Mouse (Mus musculus): Measurements from ENCODE around the gene Mesd. TPM values are rescaled to one million over a fixed set of nuclear protein-coding genes. Genes with fewer than 3 reads are reported as not detected.

Mesd gene
- polyA plus RNA-seq, 1 experiment: 34.6 TPM

GRCm38 (mm10) chr7:83851569-83852380 is 32.5 kb upstream of the Mesd start:
- WGBS: 81% methylated on average over 5 of the region's 5 CpGs
- H3K4me3 ChIP-seq (replicated peaks; ENCODE audit: insufficient read depth, low read depth, low read length): no peak overlapping the region
- TF ChIP-seq CTCF (IDR thresholded peaks at IDR 0.05; ENCODE audit: borderline replicate concordance, insufficient read depth, low read depth, low read length) (no peak), POLR2A (IDR thresholded peaks at IDR 0.05; ENCODE audit: borderline replicate concordance, insufficient read depth, low read length) (no peak)

DNA sequence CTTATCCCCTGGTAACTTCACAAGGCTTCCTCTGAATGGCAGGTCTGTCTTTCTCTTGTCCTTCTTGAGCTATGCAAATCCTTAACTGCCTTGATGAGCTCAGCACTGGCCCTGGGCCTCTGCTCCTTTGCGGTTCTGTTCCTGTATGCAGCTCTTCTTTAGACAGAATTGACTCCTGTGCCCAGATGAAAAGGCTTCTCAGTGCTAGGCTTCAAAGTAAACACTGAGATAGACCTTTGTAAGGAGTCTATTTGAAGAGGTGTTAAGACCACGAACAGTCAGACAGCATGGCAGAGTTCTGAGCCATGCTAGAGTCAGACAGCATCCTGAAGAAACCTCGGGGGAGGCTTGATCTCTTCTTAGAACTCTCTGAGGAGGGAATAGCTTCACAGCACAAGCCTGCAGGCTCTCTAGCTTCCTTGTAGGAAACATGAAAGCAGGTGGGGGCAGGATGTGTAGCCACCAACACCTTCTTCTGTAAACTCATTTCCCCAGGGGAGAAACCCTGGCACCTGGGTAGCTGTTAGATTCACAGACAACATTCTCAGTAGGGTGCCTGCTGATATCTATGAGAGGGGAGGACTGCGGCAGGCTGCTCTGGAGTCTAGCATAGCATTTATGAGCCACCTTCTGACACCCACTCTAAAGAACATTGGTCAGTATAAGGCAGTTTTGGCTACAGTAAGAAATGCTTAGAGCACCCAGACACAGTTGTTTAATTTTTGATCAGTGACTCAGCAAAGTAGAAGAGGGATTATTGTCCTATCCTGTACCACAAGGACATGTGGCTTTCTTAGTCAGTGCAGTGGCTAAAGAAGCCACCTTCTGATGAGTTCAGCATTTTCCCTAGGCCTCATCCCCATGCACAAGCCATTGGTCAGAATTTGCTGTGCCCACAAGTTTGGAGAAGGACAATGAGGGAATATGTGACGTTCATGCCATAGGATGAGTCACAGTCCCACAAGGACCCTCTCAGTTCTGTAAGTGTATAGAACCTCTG is 31.6 kb upstream of the Mesd start:
- Histone ChIP-seq H3K4me3 (replicated peaks; ENCODE audit: insufficient read depth, low read depth, low read length) (no peak overlapping the region), H3K4me1 (ENCODE audit: control insufficient read depth, insufficient read depth, low read length) (no peaks in the 10 kb centered on the region), H3K27ac (ENCODE audit: insufficient read depth, low read length) (no peak overlapping the region), H3K27me3 (ENCODE audit: control insufficient read depth, insufficient read depth, low read length) (no peaks in the 10 kb centered on the region)
- TF ChIP-seq POLR2A (IDR thresholded peaks at IDR 0.05; ENCODE audit: borderline replicate concordance, insufficient read depth, low read length): no peak
- TF ChIP-seq CTCF (IDR thresholded peaks at IDR 0.05; ENCODE audit: borderline replicate concordance, insufficient read depth, low read depth, low read length): no peak
- 56% methylated on average over 5 of the region's 5 CpGs for WGBS
- DNase-seq: no peak

More at GRCm38 (mm10) chr7:83851569-83852380, 32.5 kb upstream of the Mesd start:
- H3K27ac ChIP-seq (ENCODE audit: insufficient read depth, low read length): no peak overlapping the region
- no peaks in the 10 kb centered on the region for H3K27me3 ChIP-seq (ENCODE audit: control insufficient read depth, insufficient read depth, low read length)
- H3K4me1 ChIP-seq (ENCODE audit: control insufficient read depth, insufficient read depth, low read length): no peaks in the 10 kb centered on the region
- DNase-seq: no peak

DNA sequence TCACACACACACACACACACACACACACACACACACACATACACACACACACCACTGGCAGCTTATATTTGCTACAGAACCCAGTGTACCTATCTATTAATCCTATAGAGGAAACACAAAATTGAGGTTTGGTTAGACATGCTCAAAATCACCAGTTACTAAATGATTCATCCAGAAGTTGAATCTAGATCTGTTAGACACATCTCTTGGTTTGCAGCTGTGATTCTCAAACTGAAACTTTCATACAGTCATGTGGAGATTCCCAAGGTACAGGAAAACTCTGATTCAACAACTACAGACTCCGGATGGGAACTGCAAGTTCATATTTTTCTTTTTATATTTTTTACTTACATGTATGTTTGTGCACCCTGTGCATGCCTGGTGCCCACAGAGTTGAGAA is 29.1 kb upstream of the Mesd start:
- WGBS: 94% methylated on average over 1 of the region's 1 CpGs
- TF ChIP-seq POLR2A (IDR thresholded peaks at IDR 0.05; ENCODE audit: borderline replicate concordance, insufficient read depth, low read length): no peak
- no peak for TF ChIP-seq CTCF (IDR thresholded peaks at IDR 0.05; ENCODE audit: borderline replicate concordance, insufficient read depth, low read depth, low read length)
- no peak for DNase-seq
- H3K27ac ChIP-seq (ENCODE audit: insufficient read depth, low read length): no peak overlapping the region
- H3K4me1 ChIP-seq (ENCODE audit: control insufficient read depth, insufficient read depth, low read length): no peaks in the 10 kb centered on the region
- no peak overlapping the region for H3K4me3 ChIP-seq (replicated peaks; ENCODE audit: insufficient read depth, low read depth, low read length)
- H3K27me3 ChIP-seq (ENCODE audit: control insufficient read depth, insufficient read depth, low read length): no peaks in the 10 kb centered on the region

DNA sequence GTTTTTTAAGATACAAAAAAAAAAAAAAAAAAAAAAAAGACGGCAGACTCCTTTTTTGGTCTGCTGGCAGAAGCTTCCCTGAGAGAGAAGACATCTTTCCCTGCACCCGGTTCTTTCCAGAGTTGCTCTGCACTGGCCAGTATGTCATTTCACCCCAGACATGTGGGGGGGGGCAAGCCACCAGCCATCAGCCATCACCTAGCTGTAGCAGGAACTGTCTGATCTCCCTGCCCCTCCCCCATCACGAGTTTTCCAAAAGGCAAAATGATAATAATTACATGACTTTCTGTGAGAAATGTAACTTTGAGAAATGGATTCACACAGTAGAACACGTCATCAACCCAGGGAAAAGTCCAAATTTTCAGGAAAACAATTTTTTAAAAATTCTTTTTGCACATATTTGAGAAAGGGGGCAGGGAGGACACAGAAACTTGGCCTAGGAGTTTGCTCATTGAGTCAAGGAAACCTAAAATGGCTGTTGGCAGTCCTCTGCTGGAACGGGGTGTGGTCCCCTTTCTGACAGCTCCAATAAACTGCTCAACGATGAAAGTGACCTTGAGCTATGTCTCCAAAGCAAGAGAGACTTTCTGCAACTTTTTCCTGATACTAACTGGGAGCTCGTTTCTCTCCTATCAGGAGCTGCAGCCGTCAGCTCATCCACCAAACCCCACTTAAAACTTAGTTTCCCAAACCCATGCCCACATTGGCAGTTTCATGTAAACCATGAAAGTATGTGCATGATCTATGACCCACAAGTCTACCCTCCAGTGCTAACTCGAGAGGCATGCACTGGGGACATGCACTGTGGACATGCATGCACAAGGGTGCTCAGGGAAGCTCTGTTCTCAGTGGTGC is 27.7 kb upstream of the Mesd start:
- H3K4me1 ChIP-seq (ENCODE audit: control insufficient read depth, insufficient read depth, low read length): no peaks in the 10 kb centered on the region
- no peak for TF ChIP-seq CTCF (IDR thresholded peaks at IDR 0.05; ENCODE audit: borderline replicate concordance, insufficient read depth, low read depth, low read length)
- TF ChIP-seq POLR2A (IDR thresholded peaks at IDR 0.05; ENCODE audit: borderline replicate concordance, insufficient read depth, low read length): no peak
- H3K27me3 ChIP-seq (ENCODE audit: control insufficient read depth, insufficient read depth, low read length): no peaks in the 10 kb centered on the region
- H3K27ac ChIP-seq (ENCODE audit: insufficient read depth, low read length): no peak overlapping the region
- WGBS: 79% methylated on average over 9 of the region's 9 CpGs
- H3K4me3 ChIP-seq (replicated peaks; ENCODE audit: insufficient read depth, low read depth, low read length): no peak overlapping the region
- DNase-seq: no peak

DNA sequence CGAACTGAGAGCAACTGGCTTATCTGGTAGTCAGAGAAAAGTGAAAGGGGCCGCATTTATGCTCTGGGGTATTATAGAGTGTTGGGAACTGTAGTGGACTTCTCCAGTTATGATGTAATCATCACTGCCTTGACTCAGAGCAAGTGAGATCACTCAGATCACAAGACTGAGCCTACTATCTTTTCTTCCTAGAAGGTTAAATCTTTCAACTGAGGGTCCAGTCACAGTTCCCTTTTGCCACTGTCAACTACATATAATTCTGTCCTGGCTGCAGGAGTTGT is 27.1 kb upstream of the Mesd start:
- Histone ChIP-seq H3K4me1 (ENCODE audit: control insufficient read depth, insufficient read depth, low read length) (no peaks in the 10 kb centered on the region), H3K27ac (ENCODE audit: insufficient read depth, low read length) (no peak overlapping the region), H3K27me3 (ENCODE audit: control insufficient read depth, insufficient read depth, low read length) (no peaks in the 10 kb centered on the region), H3K4me3 (replicated peaks; ENCODE audit: insufficient read depth, low read depth, low read length) (no peak overlapping the region)
- 95% methylated on average over 2 of the region's 2 CpGs for WGBS
- no peak for DNase-seq
- TF ChIP-seq POLR2A (IDR thresholded peaks at IDR 0.05; ENCODE audit: borderline replicate concordance, insufficient read depth, low read length) (no peak), CTCF (IDR thresholded peaks at IDR 0.05; ENCODE audit: borderline replicate concordance, insufficient read depth, low read depth, low read length) (no peak)

DNA sequence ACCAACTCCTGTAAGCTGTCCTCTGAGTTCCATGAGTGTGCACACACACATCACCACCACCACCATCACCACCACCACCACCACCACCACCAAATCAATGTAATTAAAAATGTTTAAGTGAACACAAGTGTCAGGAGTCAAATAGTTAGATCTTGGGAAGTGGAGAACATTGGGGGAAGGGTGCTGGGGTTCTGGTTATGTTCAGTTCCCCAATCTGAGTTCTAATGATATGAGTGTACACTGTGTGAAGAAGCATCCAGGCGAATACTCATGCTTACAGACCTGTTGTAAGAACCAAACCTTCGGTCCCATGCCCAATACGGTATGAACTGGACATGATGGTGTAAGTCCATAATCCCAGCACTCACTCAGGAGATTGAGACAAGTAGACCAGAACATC is 26.3 kb upstream of the Mesd start:
- no peaks in the 10 kb centered on the region for H3K27me3 ChIP-seq (ENCODE audit: control insufficient read depth, insufficient read depth, low read length)
- no peak for DNase-seq
- TF ChIP-seq CTCF (IDR thresholded peaks at IDR 0.05; ENCODE audit: borderline replicate concordance, insufficient read depth, low read depth, low read length) (no peak), POLR2A (IDR thresholded peaks at IDR 0.05; ENCODE audit: borderline replicate concordance, insufficient read depth, low read length) (no peak)
- H3K4me3 ChIP-seq (replicated peaks; ENCODE audit: insufficient read depth, low read depth, low read length): no peak overlapping the region
- no peaks in the 10 kb centered on the region for H3K4me1 ChIP-seq (ENCODE audit: control insufficient read depth, insufficient read depth, low read length)
- no peak overlapping the region for H3K27ac ChIP-seq (ENCODE audit: insufficient read depth, low read length)
- 97% methylated on average over 3 of the region's 3 CpGs for WGBS

DNA sequence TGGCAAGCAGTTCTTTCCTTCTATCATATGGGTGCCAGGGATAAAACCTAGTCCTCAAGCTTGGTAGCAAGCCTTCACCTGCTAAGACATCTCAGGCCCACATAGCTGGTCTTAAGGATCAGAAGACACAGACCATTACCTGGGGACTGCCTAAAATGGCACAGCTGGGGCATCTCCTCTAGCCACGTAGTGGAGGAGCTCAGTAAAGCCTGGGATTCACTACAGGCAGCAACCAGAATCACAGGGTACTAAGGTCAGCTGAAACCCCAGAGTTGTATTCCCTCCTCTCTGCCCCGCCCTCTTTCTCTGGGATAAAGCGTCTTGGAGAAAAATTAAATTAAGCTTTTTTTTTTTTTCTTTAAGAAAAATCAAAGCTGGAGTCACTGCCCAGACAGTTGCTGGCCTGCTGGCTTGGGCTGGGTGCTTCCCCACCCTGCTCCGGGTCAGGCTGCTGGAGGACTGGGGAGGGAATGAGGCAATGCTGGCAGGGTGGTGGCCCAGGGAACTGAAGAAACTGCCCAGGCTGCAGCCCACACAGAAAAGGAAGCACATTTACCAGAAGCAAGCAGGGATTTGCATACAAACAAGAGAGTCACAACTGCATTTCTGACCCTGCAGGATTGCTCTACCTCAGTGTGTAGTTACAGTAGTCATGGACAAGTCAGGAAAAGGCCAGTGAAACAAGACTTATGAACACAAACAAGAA is 24.7 kb upstream of the Mesd start:
- 72% methylated on average over 4 of the region's 4 CpGs for WGBS
- H3K27me3 ChIP-seq (ENCODE audit: control insufficient read depth, insufficient read depth, low read length): no peaks in the 10 kb centered on the region
- no peak for DNase-seq

More for the DNA sequence above, 24.7 kb upstream of the Mesd start:
- no peak overlapping the region for H3K4me3 ChIP-seq (replicated peaks; ENCODE audit: insufficient read depth, low read depth, low read length)
- no peak overlapping the region for H3K27ac ChIP-seq (ENCODE audit: insufficient read depth, low read length)
- TF ChIP-seq POLR2A (IDR thresholded peaks at IDR 0.05; ENCODE audit: borderline replicate concordance, insufficient read depth, low read length) (no peak), CTCF (IDR thresholded peaks at IDR 0.05; ENCODE audit: borderline replicate concordance, insufficient read depth, low read depth, low read length) (no peak)
- no peaks in the 10 kb centered on the region for H3K4me1 ChIP-seq (ENCODE audit: control insufficient read depth, insufficient read depth, low read length)

All from cerebellum, adult 2 months (tissue).